Mouse (Mus musculus): ENCODE results near the gene Akt1s1. TPM values are rescaled to one million over a fixed set of nuclear protein-coding genes. Genes with fewer than 3 reads are reported as not detected.

The Akt1s1 gene
- total RNA-seq, 2 experiments from 2014 or later, result 61.8 to 75.9 TPM

DNA sequence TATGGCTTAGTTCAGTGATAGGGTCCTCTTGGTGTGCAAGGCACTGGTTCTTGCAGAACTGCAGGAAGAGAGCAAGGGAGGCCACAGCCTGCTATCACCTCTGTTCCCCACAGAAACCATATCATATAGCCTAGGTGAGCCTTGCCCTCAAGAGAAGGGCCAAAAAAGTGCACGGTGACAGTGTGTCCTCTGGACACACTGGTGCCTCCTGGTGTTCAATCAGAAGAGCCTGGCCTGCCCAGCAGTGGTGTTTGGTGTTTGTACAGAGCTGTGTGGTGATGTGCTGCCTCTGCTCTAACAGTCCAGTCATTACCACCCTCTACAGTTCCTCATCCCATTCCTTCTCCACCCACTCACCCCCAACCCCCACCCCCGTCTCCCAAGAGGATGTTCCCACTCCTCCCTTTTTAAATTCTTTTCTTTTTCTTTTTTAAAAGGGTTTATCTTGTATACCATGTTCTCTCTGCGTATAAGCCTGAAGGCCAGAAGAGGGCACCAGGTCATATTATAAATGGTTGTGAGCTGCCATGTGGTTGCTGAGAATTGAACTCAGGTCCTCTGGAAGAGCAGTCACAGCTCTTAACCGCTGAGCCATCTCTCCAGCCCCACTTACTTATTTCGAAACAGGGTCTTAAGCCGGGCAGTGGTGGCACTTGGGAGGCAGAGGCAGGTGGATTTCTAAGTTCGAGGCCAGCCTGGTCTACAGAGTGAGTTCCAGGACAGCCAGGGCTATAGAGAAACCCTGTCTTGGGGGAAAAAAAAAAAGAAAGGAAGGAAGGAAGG, 26.9 kb upstream of the Akt1s1 start:
- intact Hi-C loops (cut with DNase I), result loop anchor here (10.0 kb wide), 1 partner anchor 167 kb away; no protein-coding TSS in a partner anchor
- no peak for DNase-seq (ENCODE audit: low spot score)

DNA sequence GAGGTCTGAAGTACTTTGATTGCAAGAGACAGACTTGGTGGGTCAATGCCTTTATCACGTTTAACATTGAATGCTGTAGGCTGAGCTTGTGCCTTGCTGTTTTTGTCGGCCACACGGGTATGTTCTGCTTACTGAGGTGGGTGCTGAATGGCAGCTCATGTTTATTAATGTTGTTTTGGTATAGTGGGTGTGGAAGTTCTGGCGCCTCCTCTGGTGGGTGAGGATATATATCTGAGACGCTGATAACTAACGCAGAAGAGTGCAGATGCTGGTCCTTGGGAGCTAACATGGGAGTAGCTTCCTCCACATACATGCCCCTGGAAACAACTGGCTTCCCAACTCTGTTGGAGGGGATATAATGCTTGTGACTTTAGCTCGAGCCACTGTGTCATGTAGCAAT, 25.4 kb upstream of the Akt1s1 start:
- intact Hi-C loops (cut with DNase I), result loop anchor here (10.0 kb wide), 1 partner anchor 169 kb away; no protein-coding TSS in a partner anchor
- no peak for DNase-seq (ENCODE audit: low spot score)

DNA sequence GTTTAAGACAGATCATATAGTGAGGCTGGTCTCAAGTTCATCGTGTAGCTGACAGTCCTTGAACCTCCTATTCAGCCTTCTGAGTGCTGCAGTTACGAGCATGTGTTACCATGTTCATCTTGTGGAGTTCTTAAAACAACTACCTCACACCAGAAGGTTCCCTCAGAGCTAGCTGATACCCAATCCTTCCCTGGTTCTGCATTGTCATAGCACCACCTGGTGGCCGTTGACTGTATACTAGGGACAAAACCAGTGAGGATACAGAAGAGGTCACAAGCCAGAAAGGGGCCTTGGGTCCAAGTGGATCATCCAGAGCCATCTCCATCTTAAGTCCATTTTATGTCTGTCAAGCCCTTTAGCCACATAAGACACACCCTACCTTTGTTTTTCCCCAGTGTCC, 23.9 kb upstream of the Akt1s1 start:
- intact Hi-C loops (cut with DNase I), result loop anchor here (2.0 to 10.0 kb wide), 2 partner anchors 100 to 170 kb away; no protein-coding TSS in a partner anchor
- DNase-seq (ENCODE audit: low spot score), result no peak

DNA sequence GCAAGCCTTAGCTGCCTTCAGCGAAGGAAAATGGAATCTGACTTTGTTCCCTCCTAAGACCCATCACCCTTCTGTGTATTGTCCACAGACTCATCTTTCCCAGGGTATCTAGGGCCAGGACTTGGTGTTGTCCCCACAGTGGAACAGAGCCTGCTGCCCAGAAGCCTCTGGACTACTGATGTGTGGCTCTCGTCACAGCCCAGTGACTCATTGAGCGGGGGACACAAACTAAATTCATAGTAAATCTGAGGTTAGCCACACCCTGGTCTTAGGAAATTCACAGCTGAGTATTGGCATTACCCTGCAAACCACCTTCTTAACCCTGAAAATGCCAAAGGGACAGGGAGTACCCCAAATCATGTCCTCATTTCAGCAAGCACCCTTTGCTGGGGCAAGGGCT, 22.0 kb upstream of the Akt1s1 start:
- intact Hi-C loops (cut with DNase I), result loop anchor here (10.0 kb wide), 1 partner anchor 172 kb away; no protein-coding TSS in a partner anchor
- no peak for DNase-seq (ENCODE audit: low spot score)

DNA sequence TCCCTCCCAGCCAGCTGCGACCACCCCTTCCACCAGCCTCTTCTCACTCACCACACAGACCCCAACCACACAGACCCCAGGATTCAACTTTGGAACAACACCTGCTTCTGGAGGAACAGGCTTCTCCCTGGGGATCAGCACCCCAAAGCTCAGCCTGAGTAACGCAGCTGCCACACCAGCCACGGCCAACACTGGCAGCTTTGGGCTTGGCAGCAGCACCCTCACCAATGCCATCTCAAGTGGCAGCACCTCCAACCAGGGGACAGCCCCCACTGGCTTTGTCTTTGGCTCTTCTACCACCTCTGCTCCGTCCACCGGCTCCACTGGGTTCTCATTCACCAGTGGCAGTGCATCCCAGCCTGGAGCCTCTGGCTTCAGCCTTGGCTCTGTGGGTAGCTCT, 20.1 kb upstream of the Akt1s1 start:
- intact Hi-C loops (cut with DNase I), result loop anchor here (10.0 kb wide), 1 partner anchor 174 kb away; no protein-coding TSS in a partner anchor
- no peak for DNase-seq (ENCODE audit: low spot score)

DNA sequence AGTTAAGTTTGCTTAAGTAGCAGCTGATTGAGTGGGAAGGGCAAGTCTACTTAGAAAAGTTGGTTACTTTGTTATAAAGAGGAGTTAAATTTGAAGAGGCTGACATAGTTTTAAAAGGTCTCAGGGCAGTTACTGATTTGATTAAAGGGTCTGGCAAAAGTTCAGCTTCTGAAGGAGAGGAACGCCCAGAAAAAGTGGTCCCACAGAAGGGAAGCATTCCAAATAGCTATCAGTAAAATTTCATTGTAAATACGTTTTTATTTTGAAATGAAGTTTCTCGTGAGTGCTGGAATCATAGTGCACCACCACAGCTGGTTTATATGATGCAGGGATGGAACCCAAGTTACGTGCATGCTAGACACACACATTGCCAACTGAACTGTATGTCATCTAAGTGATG, 16.0 kb upstream of the Akt1s1 start:
- intact Hi-C loops (cut with DNase I), result no loop called here
- no peak for DNase-seq (ENCODE audit: low spot score)

DNA sequence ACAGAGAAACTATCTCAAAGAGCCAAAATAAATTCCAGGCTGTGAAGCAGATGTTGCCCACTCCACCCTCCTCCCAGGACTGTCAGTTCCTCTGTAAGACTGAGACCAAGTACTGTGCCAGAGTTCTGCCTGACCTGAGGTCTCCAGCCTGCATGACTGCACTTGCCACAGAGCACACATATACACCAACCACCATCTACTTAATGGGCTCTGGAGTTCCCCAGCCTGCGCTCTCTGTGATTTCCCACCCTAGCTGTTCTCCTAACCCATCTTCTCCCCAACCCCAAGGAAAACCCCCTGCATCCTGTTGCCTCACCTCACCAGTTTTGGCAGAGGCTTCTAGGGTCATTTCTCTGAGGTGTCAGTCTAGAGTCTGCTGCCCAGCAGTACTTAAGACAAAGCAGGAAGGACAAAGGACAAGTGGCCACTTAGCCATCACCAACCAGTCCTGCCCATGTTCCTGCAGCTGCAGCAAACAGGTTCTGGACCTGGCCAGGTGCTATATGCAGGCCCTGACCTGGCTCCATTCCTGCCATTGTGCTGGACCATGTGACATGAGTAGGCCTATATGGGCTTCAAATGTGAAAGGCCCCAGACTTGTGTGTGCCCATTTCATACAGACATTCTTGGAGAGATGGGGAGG, 13.3 kb upstream of the Akt1s1 start:
- intact Hi-C loops (cut with DNase I), result no loop called here
- no peak for DNase-seq (ENCODE audit: low spot score)

DNA sequence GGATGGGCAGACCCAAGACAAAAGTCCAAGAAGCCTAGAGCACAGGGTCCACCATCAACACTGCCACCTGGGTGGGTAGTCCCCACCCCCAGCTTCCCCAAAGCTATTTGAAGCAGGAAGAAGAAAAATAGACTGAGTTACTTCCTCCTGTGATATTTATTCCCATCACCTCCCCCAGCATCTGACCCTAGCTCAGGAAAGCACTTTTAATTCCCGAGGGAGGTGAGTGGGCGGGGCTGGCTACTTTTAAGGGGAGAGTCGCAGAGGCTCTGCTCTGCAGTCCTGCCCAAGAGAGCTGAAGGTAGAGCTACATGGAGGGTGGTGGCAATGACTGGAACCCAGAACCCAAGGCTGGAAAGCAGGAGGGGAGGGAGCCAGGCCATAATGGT, 12.8 kb upstream of the Akt1s1 start:
- DNase-seq (ENCODE audit: low spot score), result no peak
- intact Hi-C loops (cut with DNase I), result no loop called here

DNA sequence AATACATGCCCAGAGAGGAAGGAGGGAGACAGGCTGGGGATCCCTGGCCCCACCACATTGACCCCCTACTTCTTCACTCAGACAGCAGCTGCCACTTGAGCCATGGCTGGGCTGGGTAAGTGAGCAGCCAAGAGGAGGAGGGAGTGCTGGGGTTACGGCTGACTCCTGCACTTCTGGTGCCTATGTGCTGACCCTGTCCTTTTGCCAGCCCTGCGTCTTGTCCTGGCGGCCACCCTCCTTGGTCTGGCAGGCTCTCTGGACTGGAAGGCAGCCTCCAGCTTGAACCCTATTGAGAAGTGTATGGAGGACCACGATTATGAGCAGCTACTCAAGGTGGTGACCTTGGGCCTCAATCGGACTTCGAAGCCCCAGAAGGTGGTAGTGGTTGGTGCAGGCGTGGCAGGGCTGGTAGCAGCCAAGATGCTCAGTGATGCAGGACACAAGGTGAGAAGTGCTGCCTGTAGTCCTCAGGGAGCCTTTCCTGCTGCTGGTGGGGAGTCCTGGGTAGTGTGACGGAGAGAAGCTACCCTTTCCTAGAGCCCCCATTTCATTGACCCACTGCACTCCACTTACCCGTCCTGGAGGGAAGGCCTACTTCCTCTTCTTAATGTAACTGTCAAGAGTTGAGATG, 12.3 kb upstream of the Akt1s1 start:
- intact Hi-C loops (cut with DNase I), result no loop called here
- no peak for DNase-seq (ENCODE audit: low spot score)

DNA sequence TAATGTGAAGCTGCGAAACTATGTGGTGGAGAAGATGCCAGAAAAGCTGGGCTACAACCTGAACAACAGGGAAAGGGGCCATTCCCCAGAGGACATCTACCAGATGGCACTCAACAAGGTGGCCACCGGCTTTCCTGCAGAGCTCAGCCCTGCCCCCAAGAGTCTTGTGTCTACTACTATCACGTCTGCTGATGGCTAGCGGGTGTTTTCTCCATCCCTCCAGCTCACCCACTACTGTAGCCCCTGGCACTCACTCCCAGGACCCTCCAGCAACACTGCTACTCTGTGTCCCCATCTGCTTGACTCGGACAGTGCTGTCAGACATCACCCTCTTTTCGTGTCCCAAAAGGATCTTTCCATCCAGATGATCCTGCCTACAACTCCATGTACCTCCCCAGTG, 10.7 kb upstream of the Akt1s1 start:
- intact Hi-C loops (cut with DNase I), result no loop called here
- DNase-seq (ENCODE audit: low spot score), result no peak

DNA sequence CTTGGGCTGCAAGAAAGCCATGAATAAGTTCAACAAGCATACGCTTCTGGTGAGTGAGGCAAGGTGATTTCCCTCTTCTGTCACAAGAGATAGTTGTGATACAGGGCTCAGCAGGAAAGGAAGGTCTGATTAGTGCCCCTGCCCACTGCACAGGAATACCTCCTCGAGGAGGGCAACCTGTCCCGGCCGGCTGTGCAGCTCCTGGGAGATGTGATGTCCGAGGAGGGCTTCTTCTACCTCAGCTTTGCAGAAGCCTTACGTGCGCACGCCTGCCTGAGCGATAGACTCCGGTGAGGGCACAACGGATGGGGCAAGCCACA, 9.7 kb upstream of the Akt1s1 start:
- intact Hi-C loops (cut with DNase I), result no loop called here
- DNase-seq (ENCODE audit: low spot score), result no peak

DNA sequence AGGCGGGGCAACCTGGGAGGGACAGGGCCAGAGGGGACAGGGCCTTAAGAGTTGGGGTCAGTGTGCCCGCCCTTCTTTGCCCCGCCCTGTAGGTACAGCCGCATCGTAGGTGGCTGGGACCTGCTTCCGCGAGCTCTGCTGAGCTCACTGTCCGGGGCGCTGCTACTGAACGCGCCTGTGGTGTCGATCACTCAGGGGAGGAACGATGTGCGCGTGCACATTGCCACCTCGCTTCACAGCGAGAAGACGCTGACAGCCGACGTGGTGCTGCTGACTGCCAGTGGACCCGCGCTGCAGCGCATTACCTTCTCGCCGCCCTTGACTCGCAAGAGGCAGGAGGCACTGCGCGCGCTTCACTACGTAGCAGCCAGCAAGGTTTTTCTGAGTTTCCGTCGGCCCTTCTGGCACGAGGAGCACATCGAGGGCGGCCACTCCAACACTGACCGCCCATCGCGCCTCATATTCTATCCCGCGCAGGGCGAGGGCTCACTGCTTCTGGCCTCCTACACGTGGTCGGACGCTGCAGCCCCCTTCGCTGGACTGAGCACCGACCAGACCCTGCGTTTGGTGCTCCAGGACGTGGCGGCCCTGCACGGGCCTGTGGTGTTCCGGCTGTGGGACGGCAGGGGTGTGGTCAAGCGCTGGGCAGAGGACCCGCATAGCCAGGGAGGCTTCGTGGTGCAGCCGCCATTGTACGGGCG, 9.2 kb upstream of the Akt1s1 start:
- intact Hi-C loops (cut with DNase I), result no loop called here
- no peak for DNase-seq (ENCODE audit: low spot score)

DNA sequence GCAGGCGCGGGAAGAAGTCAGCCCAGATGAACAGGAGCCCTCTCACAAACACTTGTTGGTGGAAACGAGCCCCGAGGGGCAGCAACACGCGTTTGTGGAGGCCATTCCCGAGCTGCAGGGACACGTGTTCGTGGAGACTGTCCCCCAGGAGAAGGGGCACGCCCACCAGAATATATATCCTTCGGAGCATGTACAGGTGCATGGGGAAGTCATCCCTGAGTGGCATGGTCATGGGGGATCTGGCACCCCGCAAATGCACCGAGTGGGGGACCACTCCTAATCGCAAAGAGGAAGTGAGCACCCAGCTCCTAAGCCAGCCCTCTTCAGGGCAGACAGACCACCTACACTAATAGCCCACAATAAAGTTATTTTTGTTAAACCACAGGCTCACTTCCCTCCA, 8.4 kb upstream of the Akt1s1 start:
- DNase-seq (ENCODE audit: low spot score), result no peak
- intact Hi-C loops (cut with DNase I), result no loop called here

DNA sequence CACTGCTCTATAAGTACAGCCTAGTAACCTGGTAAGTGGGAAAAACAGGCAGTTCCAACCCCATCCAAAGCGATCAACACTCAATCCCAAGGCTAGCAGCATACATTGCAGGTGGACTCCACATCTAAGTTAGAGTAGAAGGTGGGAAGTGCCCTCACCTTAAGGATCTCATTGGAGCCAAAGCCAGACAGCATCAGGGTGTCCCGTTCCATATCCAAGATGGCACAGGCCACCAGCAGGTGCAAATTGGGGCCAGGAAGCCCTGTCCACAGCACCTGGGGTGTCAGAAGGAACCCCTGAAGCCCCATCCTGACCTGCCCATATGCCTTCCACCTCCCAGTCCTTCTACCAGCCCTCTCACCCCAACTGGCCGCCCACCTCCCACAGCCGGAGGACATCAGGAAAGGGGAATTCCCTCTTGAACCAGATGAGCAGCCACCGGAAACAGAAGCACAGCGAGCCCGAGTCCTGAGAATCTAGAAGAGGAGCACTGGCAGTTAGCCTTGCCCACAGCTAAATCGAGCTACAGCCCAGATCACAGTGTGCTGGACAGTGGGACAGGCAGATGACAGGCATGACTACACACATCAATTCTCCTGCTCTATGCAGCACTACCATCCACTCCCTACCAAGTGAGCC, 6.8 kb upstream of the Akt1s1 start:
- intact Hi-C loops (cut with DNase I), result no loop called here

DNA sequence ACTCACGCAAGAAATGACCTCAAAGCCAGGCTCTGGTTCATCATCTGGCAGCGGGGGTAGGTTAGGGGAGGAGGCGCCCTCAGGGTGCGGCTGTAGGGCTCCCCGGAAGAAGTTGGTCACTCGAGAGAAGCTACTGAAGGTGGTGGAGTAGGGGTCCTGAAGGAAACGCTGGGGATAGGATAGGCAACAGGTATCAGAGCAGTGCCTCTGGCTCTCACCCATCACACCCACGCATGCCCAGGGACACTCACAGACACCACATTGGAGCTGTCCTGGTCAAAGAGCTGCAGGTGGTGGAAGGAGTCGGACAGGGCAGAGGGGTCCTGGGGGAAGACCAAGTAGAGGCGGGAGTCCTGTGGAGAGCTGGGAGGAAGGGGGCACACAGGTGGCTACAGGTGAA, 3.8 kb upstream of the Akt1s1 start:
- no peak for DNase-seq (ENCODE audit: low spot score)
- intact Hi-C loops (cut with DNase I), result no loop called here

More for the DNA sequence above, 6.8 kb upstream of the Akt1s1 start:
- no peak for DNase-seq (ENCODE audit: low spot score)

DNA sequence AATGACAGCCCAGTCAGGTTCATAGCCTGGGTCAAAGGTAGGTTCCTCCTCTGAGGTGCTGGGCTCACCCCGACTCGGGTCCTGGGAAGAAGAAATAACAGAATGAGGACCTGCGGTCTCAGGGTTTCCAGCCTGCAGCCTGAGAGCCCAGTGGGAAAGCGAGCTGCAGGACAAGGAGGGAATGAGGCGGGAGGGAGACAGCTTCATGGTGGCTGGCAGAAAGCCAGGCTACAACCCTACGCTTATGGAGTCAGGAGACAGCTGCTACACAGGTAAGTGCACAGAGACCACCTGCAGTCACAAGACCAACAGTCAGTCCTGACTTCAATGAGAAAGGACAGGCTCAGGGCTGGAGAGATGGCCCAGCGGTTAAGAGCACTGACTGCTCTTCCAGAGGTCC, 2.0 kb upstream of the Akt1s1 start:
- no peak for DNase-seq (ENCODE audit: low spot score)
- intact Hi-C loops (cut with DNase I), result no loop called here

DNA sequence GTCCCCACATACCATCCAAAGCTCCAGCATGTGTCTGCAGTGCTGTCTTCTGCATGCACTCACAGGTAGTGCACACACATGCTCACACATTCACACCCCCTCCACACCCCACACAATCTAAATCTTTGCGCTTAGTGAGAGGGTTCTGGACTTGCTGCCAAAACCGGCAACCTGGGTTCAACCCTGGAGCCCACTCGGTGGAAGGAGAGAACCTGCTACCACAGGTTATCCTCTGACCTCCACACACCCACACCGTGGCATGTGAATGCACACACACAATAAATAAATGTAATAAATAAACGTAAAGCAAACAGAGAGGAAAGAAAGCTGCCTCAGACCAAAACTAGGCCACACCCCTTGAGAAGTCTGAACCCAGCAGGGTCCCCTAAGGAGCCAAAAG, 1.0 kb upstream of the Akt1s1 start:
- no peak for DNase-seq (ENCODE audit: low spot score)
- intact Hi-C loops (cut with DNase I), result no loop called here

DNA sequence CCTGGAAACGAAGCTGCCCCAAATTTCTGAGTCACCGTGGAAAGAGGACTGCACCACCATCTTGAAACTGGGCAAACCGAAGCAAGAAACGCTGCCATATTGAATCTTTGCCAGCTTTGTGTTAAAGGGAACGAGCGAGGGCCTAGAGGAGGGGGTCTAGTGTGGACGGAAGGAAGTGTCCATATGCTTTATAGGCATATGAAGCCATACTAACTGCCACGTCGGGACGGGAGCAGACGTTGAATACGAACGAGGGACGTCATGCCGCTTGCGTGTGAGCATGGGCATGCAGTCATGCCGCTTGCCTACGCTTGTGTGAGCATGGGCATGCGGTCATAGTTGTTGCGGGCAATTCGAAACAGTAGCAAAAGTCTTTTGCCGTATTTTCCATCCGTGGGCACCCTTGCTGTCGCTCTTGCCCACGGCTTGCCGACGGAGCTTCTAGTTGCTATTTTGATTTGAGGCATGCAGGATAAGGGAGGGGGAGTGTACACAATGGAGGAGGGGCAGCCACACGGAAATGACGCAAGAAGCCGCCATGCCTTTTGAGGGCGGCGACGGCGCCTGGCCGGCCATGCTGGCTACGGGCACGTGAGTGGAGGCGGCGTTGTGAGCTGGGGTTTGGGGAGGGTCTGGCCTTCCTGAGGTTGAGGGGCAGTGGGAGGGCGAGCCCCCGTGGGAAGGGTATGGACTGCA, 773 bp downstream of the Akt1s1 start:
- intact Hi-C loops (cut with DNase I), result no loop called here
- DNase-seq (ENCODE audit: low spot score), result peak; percentile 87

DNA sequence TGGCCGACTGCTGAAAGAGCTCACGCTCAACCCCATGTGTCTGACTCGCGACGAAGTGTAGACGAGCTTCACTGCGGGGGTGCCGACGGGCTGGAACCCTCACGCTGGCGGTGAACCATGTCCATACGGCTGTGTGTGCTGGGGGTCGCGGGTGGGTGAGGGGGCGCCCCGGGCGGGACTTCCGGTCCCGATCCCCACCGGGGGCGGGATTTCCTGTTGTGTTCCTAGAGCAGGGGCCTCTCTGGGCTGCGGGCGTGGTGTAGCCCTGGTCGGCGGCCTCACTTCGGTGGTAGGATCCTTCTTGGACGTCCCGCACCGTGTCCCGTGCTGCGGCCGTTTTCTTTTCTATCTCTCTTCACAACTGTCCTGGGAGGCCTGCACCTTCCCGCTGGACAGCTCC, 1.4 kb downstream of the Akt1s1 start:
- DNase-seq (ENCODE audit: low spot score), result peak; percentile 63
- intact Hi-C loops (cut with DNase I), result no loop called here
